Mouse (Mus musculus) forebrain, embryonic 16.5 days (tissue): ENCODE data around the gene Meox1. TPM values are rescaled to one million over a fixed set of nuclear protein-coding genes. Genes with fewer than 3 reads are reported as not detected.

Experiments
- ATAC-seq: fragments of 200-750 bp; cut with Nextera tagmentation; 2 replicates; pipeline ENCODE4 v1.8.0; 2017; ENCODE audit warnings: mild to moderate bottlenecking, moderate library complexity
- H3K27ac ChIP-seq: fragments of 300-500 bp; sonication (generic); 2 replicates; pipeline ENCODE4 v1.5.1; 2014; ENCODE audit warnings: low read length, control low read depth
- H3K27me3 ChIP-seq: fragments of 300-500 bp; sonication (generic); replicated peaks from 2 replicates; pipeline ENCODE4 v1.6.1; 2014; ENCODE audit warnings: low read length; ENCODE audit not compliant: control insufficient read depth, insufficient read depth
- H3K36me3 ChIP-seq: fragments of 300-500 bp; sonication (generic); 2 replicates; pipeline ENCODE4 v1.6.1; 2014; ENCODE audit not compliant: control insufficient read depth, insufficient read depth
- H3K4me1 ChIP-seq: fragments of 300-500 bp; sonication (generic); replicated peaks from 2 replicates; pipeline ENCODE4 v1.6.1; 2014; ENCODE audit warnings: low read length; ENCODE audit not compliant: control insufficient read depth, insufficient read depth
- H3K4me2 ChIP-seq: fragments of 300-500 bp; sonication (generic); 2 replicates; pipeline ENCODE4 v1.6.1; 2014; ENCODE audit warnings: mild to moderate bottlenecking, low read length, control low read depth
- H3K4me3 ChIP-seq: fragments of 300-500 bp; sonication (generic); replicated peaks from 2 replicates; pipeline ENCODE4 v1.5.1; 2014; ENCODE audit warnings: mild to moderate bottlenecking, low read length, control low read depth
- H3K9ac ChIP-seq: fragments of 300-500 bp; sonication (generic); replicated peaks from 2 replicates; pipeline ENCODE4 v1.6.1; 2014; ENCODE audit warnings: low read depth, low read length, control low read depth
- H3K9me3 ChIP-seq: fragments of 300-500 bp; sonication (generic); 2 replicates; pipeline ENCODE4 v1.6.1; 2016; ENCODE audit warnings: low read length; ENCODE audit not compliant: control insufficient read depth
- WGBS: fragments of 180-500 bp; shearing (Covaris S2); extraction: QIAGEN DNeasy Blood & Tissue Kit; methylation state at CpG from one replicate; pipeline ENCODE4 v1.1.7; 2014; 5-methylcytosine and 5-hydroxymethylcytosine counted together
- polyA plus RNA-seq: library from polyadenylated mRNA; unstranded; fragments of >200 nt; fragmentation: Nextera tagmentation; extraction: Ambion mirVana; gene quantifications from 2 replicates; pipeline ENCODE4 v1.2.1, GENCODE M21; 2015

Gene Meox1
- polyA plus RNA-seq, 1 experiment from 2014 or later, result 0.79 TPM

- Histone ChIP-seq H3K27ac (no peak overlapping the region), H3K4me3 (no peak overlapping the region), H3K27me3 (no peaks in the 10 kb centered on the region), H3K9ac (no peak overlapping the region), H3K4me2 (no peak overlapping the region), H3K36me3 (no peaks in the 10 kb centered on the region), H3K9me3 (no peaks in the 10 kb centered on the region), H3K4me1 (peaks cover 7% of the 10 kb centered on the region)
- ATAC-seq, result no peak
- 42% methylated on average over 5 of the region's 5 CpGs for WGBS
Measured at GRCm38 (mm10) chr11:101874978-101875377, 19.2 kb downstream of the Meox1 start.

- Histone ChIP-seq H3K9me3 (no peaks in the 10 kb centered on the region), H3K4me1 (peaks cover 10% of the 10 kb centered on the region), H3K27ac (0 out of 2 replicates have a peak overlapping the region, but pooled peaks have one; percentile 12), H3K9ac (no peak overlapping the region), H3K36me3 (no peaks in the 10 kb centered on the region), H3K4me2 (no peak overlapping the region), H3K27me3 (no peaks in the 10 kb centered on the region), H3K4me3 (no peak overlapping the region)
- ATAC-seq, result no peak
- 74% methylated on average over 8 of the region's 8 CpGs for WGBS
Measured at GRCm38 (mm10) chr11:101873909-101874308, 20.3 kb downstream of the Meox1 start.

- H3K36me3 ChIP-seq, result no peaks in the 10 kb centered on the region
- ATAC-seq, result no peak
- 46% methylated on average over 6 of the region's 6 CpGs for WGBS
- H3K27ac ChIP-seq, result no peak overlapping the region
- H3K4me3 ChIP-seq, result no peak overlapping the region
- H3K27me3 ChIP-seq, result no peaks in the 10 kb centered on the region
- no peaks in the 10 kb centered on the region for H3K9me3 ChIP-seq
- peaks cover 10% of the 10 kb centered on the region for H3K4me1 ChIP-seq
- H3K9ac ChIP-seq, result no peak overlapping the region
- H3K4me2 ChIP-seq, result no peak overlapping the region
Measured at GRCm38 (mm10) chr11:101871435-101871834, 22.7 kb downstream of the Meox1 start.

- no peaks in the 10 kb centered on the region for H3K9me3 ChIP-seq
- ATAC-seq, result no peak
- H3K27ac ChIP-seq, result no peak overlapping the region
- no peak overlapping the region for H3K9ac ChIP-seq
- no peaks in the 10 kb centered on the region for H3K36me3 ChIP-seq
- H3K4me3 ChIP-seq, result no peak overlapping the region
- 63% methylated on average over 18 of the region's 18 CpGs for WGBS
- H3K4me1 ChIP-seq, result peaks cover 10% of the 10 kb centered on the region
- H3K27me3 ChIP-seq, result no peaks in the 10 kb centered on the region
- no peak overlapping the region for H3K4me2 ChIP-seq
Measured at GRCm38 (mm10) chr11:101870067-101870765, 24.0 kb downstream of the Meox1 start.

- no peak for ATAC-seq
- no peaks in the 10 kb centered on the region for H3K36me3 ChIP-seq
- peaks cover 10% of the 10 kb centered on the region for H3K4me1 ChIP-seq
- H3K27me3 ChIP-seq, result no peaks in the 10 kb centered on the region
- H3K4me2 ChIP-seq, result no peak overlapping the region
- 83% methylated on average over 12 of the region's 12 CpGs for WGBS
- no peak overlapping the region for H3K9ac ChIP-seq
- H3K27ac ChIP-seq, result no peak overlapping the region
- H3K9me3 ChIP-seq, result no peaks in the 10 kb centered on the region
- H3K4me3 ChIP-seq, result no peak overlapping the region
Measured at GRCm38 (mm10) chr11:101867513-101868052, 26.6 kb downstream of the Meox1 start.

GRCm38 (mm10) chr11:101858742-101859141, 35.4 kb downstream of the Meox1 start:
- no peak overlapping the region for H3K27ac ChIP-seq
- H3K4me1 ChIP-seq, result no peaks in the 10 kb centered on the region
- ATAC-seq, result no peak
- no peak overlapping the region for H3K9ac ChIP-seq
- WGBS, result 31% methylated on average over 5 of the region's 5 CpGs
- no peak overlapping the region for H3K4me2 ChIP-seq
- no peaks in the 10 kb centered on the region for H3K27me3 ChIP-seq
- H3K4me3 ChIP-seq, result no peak overlapping the region
- H3K9me3 ChIP-seq, result no peaks in the 10 kb centered on the region
- H3K36me3 ChIP-seq, result no peaks in the 10 kb centered on the region

GRCm38 (mm10) chr11:101855950-101856712, 38.0 kb downstream of the Meox1 start:
- no peak overlapping the region for H3K9ac ChIP-seq
- no peaks in the 10 kb centered on the region for H3K4me1 ChIP-seq
- no peaks in the 10 kb centered on the region for H3K9me3 ChIP-seq
- no peaks in the 10 kb centered on the region for H3K27me3 ChIP-seq
- H3K36me3 ChIP-seq, result no peaks in the 10 kb centered on the region
- ATAC-seq, result no peak
- WGBS, result 79% methylated on average over 9 of the region's 9 CpGs
- no peak overlapping the region for H3K4me3 ChIP-seq
- H3K27ac ChIP-seq, result no peak overlapping the region
- H3K4me2 ChIP-seq, result no peak overlapping the region

GRCm38 (mm10) chr11:101851042-101851441, 43.1 kb downstream of the Meox1 start:
- Histone ChIP-seq H3K4me1 (no peaks in the 10 kb centered on the region), H3K9ac (no peak overlapping the region), H3K36me3 (no peaks in the 10 kb centered on the region), H3K4me2 (no peak overlapping the region), H3K4me3 (no peak overlapping the region), H3K27ac (no peak overlapping the region), H3K9me3 (no peaks in the 10 kb centered on the region), H3K27me3 (no peaks in the 10 kb centered on the region)
- ATAC-seq, result no peak
- 82% methylated on average over 7 of the region's 7 CpGs for WGBS

GRCm38 (mm10) chr11:101849286-101849685, 44.9 kb downstream of the Meox1 start:
- H3K4me3 ChIP-seq, result no peak overlapping the region
- WGBS, result 80% methylated on average over 4 of the region's 4 CpGs

More at GRCm38 (mm10) chr11:101849286-101849685, 44.9 kb downstream of the Meox1 start:
- no peak overlapping the region for H3K9ac ChIP-seq
- H3K27ac ChIP-seq, result no peak overlapping the region
- H3K9me3 ChIP-seq, result no peaks in the 10 kb centered on the region
- H3K4me2 ChIP-seq, result no peak overlapping the region
- H3K4me1 ChIP-seq, result no peaks in the 10 kb centered on the region
- ATAC-seq, result no peak
- H3K36me3 ChIP-seq, result no peaks in the 10 kb centered on the region
- no peaks in the 10 kb centered on the region for H3K27me3 ChIP-seq
